Mouse (Mus musculus): ENCODE measurements around the gene Gpr156.

DNA sequence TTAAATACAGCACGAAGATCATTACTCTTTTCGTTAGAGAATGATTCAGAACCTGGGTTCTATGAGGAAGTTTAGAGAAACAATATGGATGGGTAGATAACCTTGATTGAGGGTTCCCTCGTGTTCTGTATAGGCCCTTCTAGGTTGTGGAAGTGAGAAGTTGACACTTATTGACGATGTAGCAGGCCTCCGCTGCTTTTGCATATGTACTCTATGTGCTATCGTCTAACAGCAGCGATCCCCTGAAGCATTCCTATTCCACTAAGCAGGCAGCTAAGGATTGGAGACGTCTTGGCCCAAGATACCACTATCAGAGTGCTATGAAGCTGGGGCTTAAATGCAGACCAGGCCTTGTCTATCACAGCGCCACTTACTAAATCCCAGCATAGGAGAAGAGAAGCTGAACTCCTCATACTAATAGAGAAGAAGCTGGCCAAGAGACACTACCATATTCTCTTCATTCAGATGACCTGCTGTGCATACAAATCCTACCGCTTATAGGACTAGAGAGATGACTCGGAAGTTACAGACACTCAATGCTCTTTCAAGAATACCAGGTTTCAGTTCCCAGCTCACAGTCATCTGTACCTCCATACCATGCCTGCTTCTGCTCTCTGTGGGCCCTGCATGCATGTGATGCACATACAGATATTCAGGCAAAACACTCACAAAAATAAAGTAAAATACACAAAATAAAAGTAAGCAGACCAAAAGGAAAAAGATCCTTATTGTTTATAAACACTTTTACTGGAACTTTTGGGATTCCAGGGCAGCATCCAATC lies 23.0 kb downstream of the Gpr156 start:
- no peak for TF ChIP-seq CTCF (IDR thresholded peaks at IDR 0.05; ENCODE audit: low read depth)
- no peak for TF ChIP-seq EP300 (IDR thresholded peaks at IDR 0.05; ENCODE audit: low read depth)

All from heart, postnatal 0 days (tissue).